Mouse (Mus musculus) embryonic stem cell, embryonic (primary cell): Measurements from ENCODE around the gene Gpr83.

Experiments used
- CTCF ChIA-PET, 4 experiments: fragments of 300-600 bp in 2 of 4; fragments of 350-600 bp in 2 of 4; sonication (Branson Sonifier 250); formaldehyde crosslinking; loops; one replicate each; lab custom pipeline; 2022; ENCODE audit warnings: inconsistent platforms in 2 of 4; lab: Charles Lee
- POLR2A ChIA-PET, 4 experiments: fragments of 300-600 bp in 2 of 4; fragments of 350-600 bp in 2 of 4; sonication (Branson Sonifier 250); formaldehyde crosslinking; loops; one replicate each; lab custom pipeline; 2022; ENCODE audit warnings: antibody characterized with exemption in 4 of 4, inconsistent platforms in 1 of 4; lab: Charles Lee

Gpr83 gene

GRCm38 (mm10) chr9:14918825-14919668 lies 59.0 kb downstream of the Gpr83 start:
- CTCF ChIA-PET, result interaction anchor here in 1 of 4 experiments (0.9 kb wide), 1 partner anchor 20 kb away, joined by 4 read pairs; no protein-coding TSS in a partner anchor
- POLR2A ChIA-PET, result interaction anchor here in 1 of 4 experiments (2.2 kb wide), 1 partner anchor 21 kb away, joined by 6 read pairs; no protein-coding TSS in a partner anchor
